Mouse (Mus musculus) cerebellum, adult 8-10 months (tissue): ENCODE results near the gene Usp5.
A peak's percentile ranks its signal among the peaks of the same experiment; 100 is the strongest.
"Not testable (repeated sequence)": the region's sequence is repeated elsewhere in the genome, so short reads cannot be mapped to it uniquely, and the experiment has no call there.

ENCODE experiments used
- DNase-seq: peaks from one replicate; pipeline ENCODE4 v3.0.0; 2022

Gene Usp5

GRCm38 (mm10) chr6:124810566-124811402 is 18.5 kb downstream of the Usp5 start:
- DNase-seq: peak; percentile 31

- DNase-seq: peak; percentile 25
Measured at GRCm38 (mm10) chr6:124809775-124810538, 19.3 kb downstream of the Usp5 start.

- peak; percentile 86 for DNase-seq
Measured at GRCm38 (mm10) chr6:124809052-124809774, 20.1 kb downstream of the Usp5 start.

- DNase-seq: peak; percentile 66
Measured at GRCm38 (mm10) chr6:124808358-124809012, 20.8 kb downstream of the Usp5 start, which contains the start of gene Spsb2. Gene Spsb2 (plus strand): TSS chr6:124808661.

- DNase-seq: no peak
Measured at GRCm38 (mm10) chr6:124807986-124808357, 21.3 kb downstream of the Usp5 start.

GRCm38 (mm10) chr6:124807366-124807765 is 21.9 kb downstream of the Usp5 start:
- no peak for DNase-seq

GRCm38 (mm10) chr6:124806446-124807140 is 22.7 kb downstream of the Usp5 start:
- no peak for DNase-seq

GRCm38 (mm10) chr6:124805341-124806321 is 23.7 kb downstream of the Usp5 start:
- peak; percentile 91 for DNase-seq

GRCm38 (mm10) chr6:124804341-124804740 is 24.9 kb downstream of the Usp5 start:
- no peak for DNase-seq

GRCm38 (mm10) chr6:124803691-124804090 is 25.6 kb downstream of the Usp5 start:
- not testable (repeated sequence) for DNase-seq

- DNase-seq: no peak
Measured at GRCm38 (mm10) chr6:124803061-124803460, 26.2 kb downstream of the Usp5 start.

- DNase-seq: not testable (repeated sequence)
Measured at GRCm38 (mm10) chr6:124802400-124802799, 26.9 kb downstream of the Usp5 start.

- DNase-seq: no peak
Measured at GRCm38 (mm10) chr6:124796200-124796599, 33.1 kb downstream of the Usp5 start.

GRCm38 (mm10) chr6:124795781-124796180 is 33.5 kb downstream of the Usp5 start:
- DNase-seq: no peak

GRCm38 (mm10) chr6:124791911-124792310 is 37.4 kb downstream of the Usp5 start:
- DNase-seq: no peak

- DNase-seq: no peak
Measured at GRCm38 (mm10) chr6:124790121-124790520, 39.2 kb downstream of the Usp5 start.

- DNase-seq: no peak
Measured at GRCm38 (mm10) chr6:124789519-124789918, 39.8 kb downstream of the Usp5 start.

- no peak for DNase-seq
Measured at GRCm38 (mm10) chr6:124787722-124788121, 41.6 kb downstream of the Usp5 start.

GRCm38 (mm10) chr6:124786756-124787420 is 42.4 kb downstream of the Usp5 start:
- DNase-seq: peak; percentile 86

GRCm38 (mm10) chr6:124782436-124782835 is 46.8 kb downstream of the Usp5 start:
- no peak for DNase-seq
